Mouse (Mus musculus) lung, embryonic 14.5 days (tissue): ENCODE measurements at regions not wholly inside any gene's neighbourhood (a gene's known extent, or its start where the extent isn't known, plus 50 kb on each side); places are given as distances from the start of the nearest gene placed in this dataset.

Experiments
- ATAC-seq: fragments of 200-750 bp; cut with Nextera tagmentation; 2 replicates; pipeline ENCODE4 v1.8.0; 2017; ENCODE audit warnings: mild to moderate bottlenecking, moderate TSS enrichment, moderate library complexity; ENCODE audit not compliant: insufficient read depth
- DNase-seq: peaks from one replicate; pipeline ENCODE4 v3.0.0-alpha.2; 2015
- H3K27ac ChIP-seq: fragments of 300-500 bp; sonication (generic); 2 replicates; pipeline ENCODE4 v1.5.1; 2014; ENCODE audit warnings: low read depth, mild to moderate bottlenecking, moderate library complexity
- H3K27me3 ChIP-seq: fragments of 300-500 bp; sonication (generic); 2 replicates; pipeline ENCODE4 v1.6.1; 2014; ENCODE audit warnings: low read length, control low read depth; ENCODE audit not compliant: insufficient read depth
- H3K36me3 ChIP-seq: fragments of 300-500 bp; sonication (generic); 2 replicates; pipeline ENCODE4 v1.6.1; 2014; ENCODE audit warnings: control low read depth; ENCODE audit not compliant: insufficient read depth
- H3K4me1 ChIP-seq: fragments of 300-500 bp; sonication (generic); 2 replicates; pipeline ENCODE4 v1.6.1; 2014; ENCODE audit warnings: antibody characterized with exemption, control low read depth; ENCODE audit not compliant: insufficient read depth
- H3K4me2 ChIP-seq: fragments of 300-500 bp; sonication (generic); 2 replicates; pipeline ENCODE4 v1.6.1; 2014; ENCODE audit warnings: mild to moderate bottlenecking
- H3K4me3 ChIP-seq: fragments of 300-500 bp; sonication (generic); 2 replicates; pipeline ENCODE4 v1.5.1; 2014; ENCODE audit warnings: low read depth, low read length
- H3K9ac ChIP-seq: fragments of 300-500 bp; sonication (generic); 2 replicates; pipeline ENCODE4 v1.6.1; 2014
- H3K9me3 ChIP-seq: fragments of 300-500 bp; sonication (generic); 2 replicates; pipeline ENCODE4 v1.6.1; 2016; ENCODE audit warnings: low read depth, low read length, control low read depth
- CTCF ChIP-seq: IDR thresholded peaks from 2 replicates; pipeline ENCODE4 v1.5.1; 2016; ENCODE audit warnings: antibody characterized with exemption, low read depth
- WGBS: fragments of 180-500 bp; shearing (Covaris S2); extraction: QIAGEN DNeasy Blood & Tissue Kit; methylation state at CpG from one replicate; pipeline ENCODE4 v1.1.7; 2014; 5-methylcytosine and 5-hydroxymethylcytosine counted together

GRCm38 (mm10) chr15:67902982-67903381, 1402.3 kb upstream of the Lrrc6 start:
- no peaks in the 10 kb centered on the region for H3K27me3 ChIP-seq
- no peaks in the 10 kb centered on the region for H3K4me1 ChIP-seq

GRCm38 (mm10) chr15:67901191-67901601, 1400.5 kb upstream of the Lrrc6 start:
- Histone ChIP-seq H3K4me1 (no peaks in the 10 kb centered on the region), H3K27ac (no peak overlapping the region), H3K4me2 (no peak overlapping the region), H3K36me3 (no peaks in the 10 kb centered on the region), H3K27me3 (no peaks in the 10 kb centered on the region), H3K4me3 (no peak overlapping the region), H3K9ac (no peak overlapping the region), H3K9me3 (no peaks in the 10 kb centered on the region)
- 69% methylated on average over 7 of the region's 7 CpGs for WGBS
- ATAC-seq (0 out of 2 replicates have a peak, but pooled peaks have one; percentile 37), DNase-seq (peak; percentile 50)
- no peak for TF ChIP-seq CTCF

More at GRCm38 (mm10) chr15:67902982-67903381, 1402.3 kb upstream of the Lrrc6 start:
- DNase-seq (no peak), ATAC-seq (no peak)
- no peak overlapping the region for H3K27ac ChIP-seq
- no peaks in the 10 kb centered on the region for H3K9me3 ChIP-seq
- no peak overlapping the region for H3K9ac ChIP-seq
- no peaks in the 10 kb centered on the region for H3K36me3 ChIP-seq
- TF ChIP-seq CTCF = no peak
- WGBS = 86% methylated on average over 2 of the region's 2 CpGs
- no peak overlapping the region for H3K4me3 ChIP-seq
- H3K4me2 ChIP-seq = no peak overlapping the region

DNA sequence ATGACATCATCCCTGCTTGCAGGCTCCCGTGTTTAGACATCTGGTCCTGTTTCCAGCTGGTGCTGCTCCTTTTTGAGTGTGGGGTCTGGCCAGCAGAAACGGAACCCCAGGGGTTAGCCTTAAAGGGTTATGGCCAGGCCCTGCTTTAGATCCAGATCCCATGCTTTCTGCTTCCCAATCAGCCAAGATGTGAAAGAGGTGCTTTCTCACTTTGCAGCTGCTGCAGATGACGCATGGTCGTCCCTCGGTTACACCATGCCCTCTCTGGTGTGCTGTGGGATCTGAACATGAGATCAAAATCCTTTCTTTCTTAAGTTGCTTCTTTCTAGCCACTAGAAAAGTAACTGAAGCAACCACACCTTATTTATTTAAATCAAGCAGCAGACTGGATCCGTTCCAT, 1399.1 kb upstream of the Lrrc6 start:
- H3K27ac ChIP-seq = peak overlapping the region; percentile 46; the same call in 1 of the 2 replicates
- no peak overlapping the region for H3K9ac ChIP-seq
- H3K4me3 ChIP-seq = no peak overlapping the region
- no peaks in the 10 kb centered on the region for H3K27me3 ChIP-seq
- H3K9me3 ChIP-seq = no peaks in the 10 kb centered on the region
- H3K36me3 ChIP-seq = no peaks in the 10 kb centered on the region
- ATAC-seq (peak; percentile 62), DNase-seq (peak; percentile 44)
- H3K4me1 ChIP-seq = no peaks in the 10 kb centered on the region
- WGBS = 43% methylated on average over 6 of the region's 6 CpGs
- no peak overlapping the region for H3K4me2 ChIP-seq
- TF ChIP-seq CTCF = no peak

GRCm38 (mm10) chr15:67898959-67899403, 1398.3 kb upstream of the Lrrc6 start:
- Histone ChIP-seq H3K4me2 (no peak overlapping the region), H3K27ac (no peak overlapping the region), H3K9ac (no peak overlapping the region), H3K36me3 (no peaks in the 10 kb centered on the region), H3K4me1 (no peaks in the 10 kb centered on the region), H3K4me3 (no peak overlapping the region), H3K9me3 (no peaks in the 10 kb centered on the region), H3K27me3 (no peaks in the 10 kb centered on the region)
- TF ChIP-seq CTCF = no peak
- DNase-seq = peak; percentile 59
- ATAC-seq = 0 out of 2 replicates have a peak, but pooled peaks have one; percentile 39
- 68% methylated on average over 3 of the region's 3 CpGs for WGBS

DNA sequence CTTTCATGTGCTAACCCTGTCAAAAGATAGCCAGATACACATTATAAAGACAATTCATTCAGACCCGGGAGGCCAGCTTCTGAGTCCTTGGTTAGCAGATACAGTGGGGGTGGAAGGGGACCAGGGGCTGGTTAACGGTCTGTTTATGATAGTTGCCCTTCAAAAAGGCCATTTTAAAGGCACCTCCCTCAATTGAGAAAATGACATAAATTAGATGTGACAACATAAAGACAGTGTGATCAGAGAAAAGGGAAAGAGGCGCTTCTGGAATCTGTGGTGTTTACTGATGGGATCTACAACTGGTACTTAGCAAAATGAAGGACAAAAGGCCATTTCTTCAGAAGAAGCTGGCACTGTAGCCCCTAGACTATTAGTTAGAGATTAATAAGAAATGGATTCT, 1391.4 kb upstream of the Lrrc6 start:
- ATAC-seq (peak; percentile 28; the same call in 1 of the 2 replicates), DNase-seq (peak; percentile 52)
- TF ChIP-seq CTCF = no peak
- WGBS = 37% methylated on average over 3 of the region's 3 CpGs
- H3K27ac ChIP-seq = no peak overlapping the region
- no peaks in the 10 kb centered on the region for H3K4me1 ChIP-seq
- no peak overlapping the region for H3K4me3 ChIP-seq
- H3K27me3 ChIP-seq = no peaks in the 10 kb centered on the region
- H3K4me2 ChIP-seq = no peak overlapping the region
- no peaks in the 10 kb centered on the region for H3K9me3 ChIP-seq
- H3K9ac ChIP-seq = no peak overlapping the region
- no peaks in the 10 kb centered on the region for H3K36me3 ChIP-seq

GRCm38 (mm10) chr15:67890612-67891304, 1390.0 kb upstream of the Lrrc6 start:
- Histone ChIP-seq H3K36me3 (no peaks in the 10 kb centered on the region), H3K27me3 (no peaks in the 10 kb centered on the region), H3K9me3 (no peaks in the 10 kb centered on the region), H3K4me2 (no peak overlapping the region), H3K4me3 (no peak overlapping the region), H3K4me1 (no peaks in the 10 kb centered on the region), H3K27ac (no peak overlapping the region), H3K9ac (no peak overlapping the region)
- 67% methylated on average over 3 of the region's 3 CpGs for WGBS
- DNase-seq (no peak), ATAC-seq (no peak)
- no peak for TF ChIP-seq CTCF

DNA sequence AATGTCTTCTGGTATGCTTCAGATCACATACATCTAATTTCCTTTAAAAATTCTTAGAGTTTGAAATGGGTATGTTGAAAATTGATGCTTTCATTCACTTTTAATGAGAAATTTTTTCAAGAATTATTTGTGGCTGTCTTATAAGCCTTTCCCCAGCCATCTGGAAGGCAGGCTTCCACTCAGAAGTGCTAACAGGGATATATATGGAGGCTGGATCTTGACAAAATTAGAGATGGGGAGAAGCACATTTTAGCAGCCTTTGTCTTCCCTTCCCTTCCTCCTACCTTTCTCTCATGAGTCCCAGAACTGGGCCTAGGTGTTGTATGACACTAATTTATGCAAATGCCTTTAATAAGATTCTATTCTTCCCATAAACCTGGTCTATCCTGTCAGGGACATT, 1387.8 kb upstream of the Lrrc6 start:
- Histone ChIP-seq H3K27me3 (no peaks in the 10 kb centered on the region), H3K4me3 (no peak overlapping the region), H3K4me2 (no peak overlapping the region), H3K27ac (no peak overlapping the region), H3K9ac (no peak overlapping the region), H3K4me1 (no peaks in the 10 kb centered on the region), H3K9me3 (no peaks in the 10 kb centered on the region), H3K36me3 (no peaks in the 10 kb centered on the region)
- ATAC-seq = no peak
- no peak for TF ChIP-seq CTCF
- no peak for DNase-seq
